Mouse (Mus musculus): Measurements from ENCODE around the gene Larp1. TPM values are rescaled to one million over a fixed set of nuclear protein-coding genes. Genes with fewer than 3 reads are reported as not detected.

The Larp1 gene
- total RNA-seq, 2 experiments from 2014 or later = 52.4 to 55.3 TPM

Other genes starting within 250 kb of the Larp1 start
- 10 to 100 TPM; 43.8 to 46.4 TPM for gene Sap30l, start 207.4 kb upstream of the Larp1 start, total RNA-seq (2021)
- gene Hand1, start 176.2 kb upstream of the Larp1 start, total RNA-seq (2021) = not detected
- gene Gm12248, start 84.1 kb downstream of the Larp1 start, total RNA-seq (2021) = not detected
- 10 to 100 TPM; 36.5 to 37.4 TPM for gene Cnot8, start 95.1 kb downstream of the Larp1 start, total RNA-seq (2021)
- gene Gemin5, start 159.5 kb downstream of the Larp1 start, total RNA-seq (2021) = 1 to 10 TPM; 8.3 to 9.9 TPM
- gene Mrpl22, start 162.6 kb downstream of the Larp1 start, total RNA-seq (2021) = 10 to 100 TPM; 50.3 to 53.8 TPM
- 1 to 10 TPM; 8.7 to 9.2 TPM for gene Igtp, start 190.5 kb downstream of the Larp1 start, total RNA-seq (2021)
- 10 to 100 TPM; 10.9 to 13.7 TPM for gene Irgm2, start 190.6 kb downstream of the Larp1 start, total RNA-seq (2021)